Mouse (Mus musculus) lung, postnatal 0 days (tissue): ENCODE measurements around the gene Nr1h2.

ENCODE experiments used
- CTCF ChIP-seq: IDR thresholded peaks from 2 replicates; pipeline ENCODE4 v1.5.1; 2016; ENCODE audit warnings: antibody characterized with exemption, mild to moderate bottlenecking
- EP300 ChIP-seq: IDR thresholded peaks from 2 replicates; pipeline ENCODE4 v1.6.1; 2016; ENCODE audit warnings: antibody characterized with exemption, mild to moderate bottlenecking, control low read depth

GRCm38 (mm10) chr7:44535657-44536589 is 17.8 kb downstream of the Nr1h2 start:
- TF ChIP-seq CTCF (no peak), EP300 (no peak)
